Mouse (Mus musculus) kidney, adult 2 months (tissue): ENCODE measurements at regions not wholly inside any gene's neighbourhood (a gene's known extent, or its start where the extent isn't known, plus 50 kb on each side); places are given as distances from the start of the nearest gene placed in this dataset.

ENCODE experiments used
- CTCF ChIP-seq: fragments of 200-500 bp; conservative IDR thresholded peaks from 2 replicates; pipeline ENCODE4 v1.5.1; 2011; ENCODE audit warnings: low read depth, mild to moderate bottlenecking, control low read depth, low read length, moderate library complexity, mixed read lengths; ENCODE audit not compliant: insufficient read depth, insufficient read length
- POLR2A ChIP-seq: fragments of 200-500 bp; IDR thresholded peaks from one replicate; pipeline ENCODE4 v1.6.1; 2011; ENCODE audit warnings: low read depth, low read length, control low read depth

- TF ChIP-seq POLR2A (no peak), CTCF (no peak)
These were observed 89.6 kb downstream of the Sptssa start for GRCm38 (mm10) chr12:54566532-54567425.
